In genomic region chrX:16761430-16761829, GRCm38 (mm10) we compare ENCODE assay signal across 24 mouse cellular contexts. TPM values are rescaled to one million over a fixed set of nuclear protein-coding genes. Genes with fewer than 3 reads are reported as not detected.
DNase-seq lines count a peak whose midpoint lies in the region; ATAC-seq and TF ChIP-seq lines count a peak whose summit lies in the region.
"Had no signal": no experiment of that assay in that cellular context is flagged by ENCODE, and none has a peak within 500 bp of the region (broad histone marks: within the 10 kb centered on the region; RNA-seq: fewer than 3 reads in every experiment).

No protein-coding gene starts in this region.

- no peaks in the 10 kb centered on the region for H3K27me3 ChIP-seq in kidney, embryonic 16.5 days (ENCODE audit: insufficient read depth, low read length)
- no peaks in the 10 kb centered on the region for H3K27me3 ChIP-seq in intestine, embryonic 16.5 days (replicated peaks; ENCODE audit: control insufficient read depth, insufficient read depth, low read length)
- H3K27me3 ChIP-seq in lung, postnatal 0 days (replicated peaks; ENCODE audit: insufficient read depth, low read length) = no peaks in the 10 kb centered on the region
- no peaks in the 10 kb centered on the region for H3K27me3 ChIP-seq in stomach, embryonic 15.5 days (replicated peaks)
- H3K27me3 ChIP-seq: hindbrain, embryonic 12.5 days had no signal

- no peaks in the 10 kb centered on the region for H3K4me1 ChIP-seq in kidney, embryonic 16.5 days (ENCODE audit: insufficient read depth, low read length)
- H3K4me1 ChIP-seq in intestine, embryonic 16.5 days (ENCODE audit: control insufficient read depth, insufficient read depth, low read length) = no peaks in the 10 kb centered on the region
- no peaks in the 10 kb centered on the region for H3K4me1 ChIP-seq in lung, postnatal 0 days (ENCODE audit: insufficient read depth, low read depth, low read length)
- H3K4me1 ChIP-seq in stomach, embryonic 15.5 days = no peaks in the 10 kb centered on the region
- H3K4me1 ChIP-seq: forebrain, embryonic 10.5 days; hindbrain, embryonic 12.5 days; midbrain, embryonic 10.5 days had no signal

- H3K4me3 ChIP-seq in kidney, embryonic 16.5 days (ENCODE audit: low read length) = no peak overlapping the region
- H3K4me3 ChIP-seq in intestine, embryonic 16.5 days (ENCODE audit: low read length) = no peak overlapping the region
- no peak overlapping the region for H3K4me3 ChIP-seq in lung, postnatal 0 days (ENCODE audit: low read depth, low read length)
- no peak overlapping the region for H3K4me3 ChIP-seq in stomach, embryonic 15.5 days (replicated peaks)
- H3K4me3 ChIP-seq: forebrain, embryonic 10.5 days; gastrocnemius, adult 2 months; hindbrain, embryonic 12.5 days; midbrain, embryonic 10.5 days had no signal

- TF ChIP-seq EP300 in lung, postnatal 0 days (IDR thresholded peaks at IDR 0.05) = no peak

- 48% methylated on average over 3 of the region's 3 CpGs for WGBS in kidney, embryonic 16.5 days
- WGBS in intestine, embryonic 16.5 days = 36% methylated on average over 3 of the region's 3 CpGs
- WGBS in lung, postnatal 0 days = 49% methylated on average over 3 of the region's 3 CpGs
- 36% methylated on average over 3 of the region's 3 CpGs for WGBS in stomach, embryonic 15.5 days

- H3K9ac ChIP-seq in kidney, embryonic 16.5 days (replicated peaks; ENCODE audit: low read length) = no peak overlapping the region
- H3K9ac ChIP-seq in intestine, embryonic 16.5 days (ENCODE audit: low read depth, low read length) = no peak overlapping the region
- no peak overlapping the region for H3K9ac ChIP-seq in lung, postnatal 0 days (replicated peaks; ENCODE audit: low read depth)
- H3K9ac ChIP-seq in stomach, embryonic 15.5 days = no peak overlapping the region
- H3K9ac ChIP-seq: hindbrain, embryonic 12.5 days had no signal

- no peaks in the 10 kb centered on the region for H3K9me3 ChIP-seq in kidney, embryonic 16.5 days (ENCODE audit: low read length)
- H3K9me3 ChIP-seq in intestine, embryonic 16.5 days (ENCODE audit: control insufficient read depth, low read length) = no peaks in the 10 kb centered on the region
- no peaks in the 10 kb centered on the region for H3K9me3 ChIP-seq in lung, postnatal 0 days (ENCODE audit: low read length)
- no peaks in the 10 kb centered on the region for H3K9me3 ChIP-seq in stomach, embryonic 15.5 days
- H3K9me3 ChIP-seq: forebrain, embryonic 10.5 days; G1E; hindbrain, embryonic 12.5 days; midbrain, embryonic 10.5 days had no signal

- no peak for ATAC-seq in kidney, embryonic 16.5 days (ENCODE audit: low FRiP score, low TSS enrichment)
- ATAC-seq in intestine, embryonic 16.5 days = peak; percentile 67
- ATAC-seq in lung, postnatal 0 days = peak; percentile 68
- ATAC-seq in stomach, embryonic 15.5 days (ENCODE audit: insufficient read depth, low FRiP score, low read depth) = peak; percentile 50; the same call in 1 of the 2 replicates

- H3K27ac ChIP-seq in kidney, embryonic 16.5 days (ENCODE audit: low read length) = no peak overlapping the region
- no peak overlapping the region for H3K27ac ChIP-seq in intestine, embryonic 16.5 days (ENCODE audit: low read length)
- H3K27ac ChIP-seq in lung, postnatal 0 days (ENCODE audit: low read length) = no peak overlapping the region
- no peak overlapping the region for H3K27ac ChIP-seq in stomach, embryonic 15.5 days
- H3K27ac ChIP-seq: forebrain, embryonic 10.5 days; gastrocnemius, adult 2 months; hindbrain, embryonic 12.5 days; macrophage; midbrain, embryonic 10.5 days had no signal

- no peak overlapping the region for H3K4me2 ChIP-seq in kidney, embryonic 16.5 days (replicated peaks; ENCODE audit: low read depth, low read length)
- H3K4me2 ChIP-seq in intestine, embryonic 16.5 days (ENCODE audit: low read depth, low read length) = no peak overlapping the region
- H3K4me2 ChIP-seq in lung, postnatal 0 days (replicated peaks; ENCODE audit: low read depth, low read length) = no peak overlapping the region
- no peak overlapping the region for H3K4me2 ChIP-seq in stomach, embryonic 15.5 days
- H3K4me2 ChIP-seq: heart, embryonic 11.5 days; hindbrain, embryonic 12.5 days; liver, embryonic 11.5 days had no signal

- TF ChIP-seq CTCF in lung, postnatal 0 days (IDR thresholded peaks at IDR 0.05) = no peak

- no peaks in the 10 kb centered on the region for H3K36me3 ChIP-seq in kidney, embryonic 16.5 days (ENCODE audit: insufficient read depth, low read length)
- H3K36me3 ChIP-seq in intestine, embryonic 16.5 days (ENCODE audit: control insufficient read depth, insufficient read depth, low read length) = no peaks in the 10 kb centered on the region
- no peaks in the 10 kb centered on the region for H3K36me3 ChIP-seq in lung, postnatal 0 days (ENCODE audit: insufficient read depth, low read length)
- H3K36me3 ChIP-seq in stomach, embryonic 15.5 days = no peaks in the 10 kb centered on the region
- H3K36me3 ChIP-seq: forebrain, embryonic 10.5 days; G1E; hindbrain, embryonic 12.5 days; midbrain, embryonic 10.5 days had no signal

- peak; percentile 0 for DNase-seq in kidney, adult 9 months
- peak; percentile 32 for DNase-seq in lung, postnatal 0 days (ENCODE audit: low spot score)
- DNase-seq in right cerebral cortex, postnatal 4 days = no peak
- no peak for DNase-seq in left cerebral cortex, adult 11 months (ENCODE audit: low spot score)
- DNase-seq in MN1 (ENCODE audit: low spot score) = no peak
- DNase-seq: adrenal gland, postnatal 25 days; cerebellum, adult 11-12 months; cerebellum, postnatal 14 days; embryo, embryonic 11 days; gastrocnemius, adult 2 months; heart, postnatal 10 days; kidney, postnatal 36 days; layer of hippocampus, adult 9-11 months; right cerebral cortex, postnatal 25 days had no signal

RNA-seq across cellular contexts. Expression of gene Maob, which starts 55.7 kb away (rescaled TPM):
- 5.8 and 7.4 TPM in 2 replicates for polyA plus RNA-seq in kidney, embryonic 16.5 days (2015; fragmentation: Nextera tagmentation; extraction: Ambion mirVana)
- 193 and 262 TPM in 2 replicates for polyA plus RNA-seq in intestine, embryonic 16.5 days (2015; fragmentation: Nextera tagmentation; extraction: Ambion mirVana)
- 29.1 and 44.2 TPM in 2 replicates for polyA plus RNA-seq in lung, postnatal 0 days (2015; fragmentation: Nextera tagmentation; extraction: Ambion mirVana)
- polyA plus RNA-seq in stomach, embryonic 15.5 days (2015; fragmentation: Nextera tagmentation; extraction: Ambion mirVana) = 38.1 and 42.8 TPM in 2 replicates
- polyA plus RNA-seq: G1E had no signal

Comparison
In these comparisons a context has a peak if more than half of its experiments do, and no peak if none do; other contexts are left out.
1. DNase-seq: peak in kidney, adult 9 months (single experiment) and lung, postnatal 0 days (single experiment); none in right cerebral cortex, postnatal 4 days (single experiment), left cerebral cortex, adult 11 months (single experiment) and MN1 (single experiment).